Mouse (Mus musculus) erythroblast, embryonic 14.5 days (primary cell): ENCODE measurements around the gene Cox15. TPM values are rescaled to one million over a fixed set of nuclear protein-coding genes. Genes with fewer than 3 reads are reported as not detected.

Experiments used
- H3K27me3 ChIP-seq: 2 replicates; pipeline ENCODE4 v1.6.1; 2012; ENCODE audit warnings: inconsistent platforms; ENCODE audit not compliant: control insufficient read depth
- H3K36me3 ChIP-seq: 2 replicates; pipeline ENCODE4 v1.6.1; 2012; ENCODE audit warnings: mild to moderate bottlenecking, inconsistent platforms; ENCODE audit not compliant: control insufficient read depth
- H3K4me1 ChIP-seq: 2 replicates; pipeline ENCODE4 v1.6.1; 2012; ENCODE audit warnings: inconsistent platforms; ENCODE audit not compliant: control insufficient read depth
- H3K4me3 ChIP-seq: replicated peaks from 2 replicates; pipeline ENCODE3; 2012; ENCODE audit warnings: moderate library complexity, mild to moderate bottlenecking, inconsistent platforms
- H3K9me3 ChIP-seq: 2 replicates; pipeline ENCODE4 v1.6.1; 2012; ENCODE audit warnings: low read length, inconsistent platforms, mixed read lengths; ENCODE audit not compliant: control insufficient read depth
- GATA1 ChIP-seq: IDR thresholded peaks from 2 replicates; pipeline ENCODE4 v1.6.1; 2012; ENCODE audit warnings: low read length, inconsistent platforms, mixed read lengths
- TAL1 ChIP-seq: IDR thresholded peaks from 3 replicates; pipeline ENCODE4 v1.6.1; 2012; ENCODE audit warnings: low read length, inconsistent platforms, mixed read lengths
- polyA plus RNA-seq: library from polyadenylated mRNA; stranded (reverse); fragments of >175 nt; gene quantifications from 2 replicates; pipeline ENCODE4 v1.2.3, GENCODE M21; 2012

Cox15 gene
- polyA plus RNA-seq, 1 experiment, result 0.39 TPM

- peaks cover 5% of the 10 kb centered on the region for H3K36me3 ChIP-seq
- no peak overlapping the region for H3K4me3 ChIP-seq
- H3K4me1 ChIP-seq, result peaks cover 7% of the 10 kb centered on the region
- H3K27me3 ChIP-seq, result no peaks in the 10 kb centered on the region
- no peaks in the 10 kb centered on the region for H3K9me3 ChIP-seq
- TF ChIP-seq GATA1 (no peak), TAL1 (no peak)
Measured at GRCm38 (mm10) chr19:43699763-43700155, 53.0 kb downstream of the Cox15 start.

- peaks cover 7% of the 10 kb centered on the region for H3K4me1 ChIP-seq
- H3K9me3 ChIP-seq, result no peaks in the 10 kb centered on the region
- no peak overlapping the region for H3K4me3 ChIP-seq
- H3K27me3 ChIP-seq, result no peaks in the 10 kb centered on the region
- H3K36me3 ChIP-seq, result peaks cover 4% of the 10 kb centered on the region; the same call in 1 of the 2 replicates
- TF ChIP-seq GATA1 (no peak), TAL1 (no peak)
Measured at GRCm38 (mm10) chr19:43699021-43699762, 53.6 kb downstream of the Cox15 start.

- Histone ChIP-seq H3K4me3 (no peak overlapping the region), H3K4me1 (peaks cover 7% of the 10 kb centered on the region), H3K36me3 (peaks cover 4% of the 10 kb centered on the region; the same call in 1 of the 2 replicates), H3K27me3 (no peaks in the 10 kb centered on the region), H3K9me3 (no peaks in the 10 kb centered on the region)
- TF ChIP-seq TAL1 (no peak), GATA1 (no peak)
Measured at GRCm38 (mm10) chr19:43697666-43698370, 55.0 kb downstream of the Cox15 start.

GRCm38 (mm10) chr19:43695514-43695964, 57.3 kb downstream of the Cox15 start:
- TF ChIP-seq GATA1, result no peak
- no peak for TF ChIP-seq TAL1
- Histone ChIP-seq H3K9me3 (no peaks in the 10 kb centered on the region), H3K27me3 (no peaks in the 10 kb centered on the region), H3K4me1 (peaks cover 7% of the 10 kb centered on the region), H3K36me3 (peaks cover 7% of the 10 kb centered on the region), H3K4me3 (no peak overlapping the region)

GRCm38 (mm10) chr19:43692815-43693214, 60.0 kb downstream of the Cox15 start:
- H3K4me3 ChIP-seq, result no peak overlapping the region
- H3K9me3 ChIP-seq, result no peaks in the 10 kb centered on the region
- H3K36me3 ChIP-seq, result peaks cover 2% of the 10 kb centered on the region
- H3K4me1 ChIP-seq, result peaks cover 26% of the 10 kb centered on the region
- H3K27me3 ChIP-seq, result no peaks in the 10 kb centered on the region
- no peak for TF ChIP-seq GATA1
- TF ChIP-seq TAL1, result no peak

GRCm38 (mm10) chr19:43689419-43690246, 63.2 kb downstream of the Cox15 start, which contains the start of gene Entpd7:
Gene Entpd7 (plus strand): TSS chr19:43689672.
- no peaks in the 10 kb centered on the region for H3K27me3 ChIP-seq
- no peaks in the 10 kb centered on the region for H3K9me3 ChIP-seq
- H3K36me3 ChIP-seq, result peaks cover 2% of the 10 kb centered on the region
- TF ChIP-seq TAL1, result no peak
- no peak for TF ChIP-seq GATA1
- peak within 1 kb of the TSS; percentile 86 for H3K4me3 ChIP-seq
- H3K4me1 ChIP-seq, result peaks cover 19% of the 10 kb centered on the region

Other genes starting within 250 kb of the Cox15 start
- 0.14 and 0.20 TPM in 2 replicates for gene Got1, start 228.4 kb downstream of the Cox15 start, polyA plus RNA-seq
- gene Nkx2-3, start 140.7 kb downstream of the Cox15 start, polyA plus RNA-seq, result not detected in 2 replicates
- 3.1 and 4.6 TPM in 2 replicates for gene Slc25a28, start 78.1 kb downstream of the Cox15 start, polyA plus RNA-seq
- gene Entpd7, start 63.3 kb downstream of the Cox15 start, polyA plus RNA-seq, result 0.02 and 0.04 TPM in 2 replicates
- 0.05 and 0.15 TPM in 2 replicates for gene Cutc, start within 50 bp of the Cox15 start, polyA plus RNA-seq
- gene Abcc2, start 29.2 kb upstream of the Cox15 start, polyA plus RNA-seq, result 0.01 TPM in 1 of 2 replicates, not detected in the other
- gene Dnmbp, start 187.2 kb upstream of the Cox15 start, polyA plus RNA-seq, result 0.02 TPM in 1 of 2 replicates, not detected in the other
- gene Cpn1, start 233.6 kb upstream of the Cox15 start, polyA plus RNA-seq, result 0.20 and 0.42 TPM in 2 replicates